Mouse (Mus musculus): ENCODE data around the gene Vmn2r31. TPM values are rescaled to one million over a fixed set of nuclear protein-coding genes. Genes with fewer than 3 reads are reported as not detected.
"Not testable (repeated sequence)": the region's sequence is repeated elsewhere in the genome, so short reads cannot be mapped to it uniquely, and the experiment has no call there.

Gene Vmn2r31
- polyA plus RNA-seq (2016; fragmentation: Nextera tagmentation; extraction: Ambion mirVana) = 0.03 TPM in 1 of 2 replicates, not detected in the other

- H3K36me3 ChIP-seq; H3K4me2 ChIP-seq (replicated peaks); H3K27ac ChIP-seq; H3K4me3 ChIP-seq; ATAC-seq (ENCODE audit: insufficient number of reproducible peaks, insufficient read depth, low FRiP score, low TSS enrichment); H3K27me3 ChIP-seq; H3K9ac ChIP-seq; H3K4me1 ChIP-seq; H3K9me3 ChIP-seq: not testable (repeated sequence)
Observed at GRCm38 (mm10) chr7:7399603-7400002, at the start of gene Vmn2r31. Gene Vmn2r31, minus strand, starts transcription at chr7:7399703.

GRCm38 (mm10) chr7:7374431-7374830 lies 25.1 kb downstream of the Vmn2r31 start, which contains the start of gene Gm45783:
Gene Gm45783, minus strand, starts transcription at chr7:7374573.
- not testable (repeated sequence) for H3K4me2 ChIP-seq (replicated peaks)

GRCm38 (mm10) chr7:7337509-7337908 lies 62.0 kb downstream of the Vmn2r31 start, which contains the start of gene Vmn2r30:
Gene Vmn2r30, minus strand, starts transcription at chr7:7337609.
- not testable (repeated sequence) for ATAC-seq (ENCODE audit: insufficient number of reproducible peaks, insufficient read depth, low FRiP score, low TSS enrichment); H3K4me1 ChIP-seq; H3K27me3 ChIP-seq; H3K9ac ChIP-seq; H3K4me2 ChIP-seq (replicated peaks); H3K4me3 ChIP-seq; H3K27ac ChIP-seq; H3K36me3 ChIP-seq; H3K9me3 ChIP-seq
- no CpG with 5 or more reads among the region's 1 CpGs for WGBS

More at GRCm38 (mm10) chr7:7374431-7374830, 25.1 kb downstream of the Vmn2r31 start, which contains the start of gene Gm45783:
- not testable (repeated sequence) for ATAC-seq (ENCODE audit: insufficient number of reproducible peaks, insufficient read depth, low FRiP score, low TSS enrichment); H3K27ac ChIP-seq; H3K27me3 ChIP-seq; H3K4me1 ChIP-seq; H3K4me3 ChIP-seq; H3K9me3 ChIP-seq; H3K9ac ChIP-seq; H3K36me3 ChIP-seq
- 53% methylated on average over 12 of the region's 12 CpGs for WGBS

Other genes with a start within 250 kb of the Vmn2r31 start
- 3.0 and 3.3 TPM in 2 replicates for gene Zfp418, start 228.4 kb downstream of the Vmn2r31 start, polyA plus RNA-seq (2016; fragmentation: Nextera tagmentation; extraction: Ambion mirVana)
- 9.6 and 10.2 TPM in 2 replicates for gene Zfp772, start 189.7 kb downstream of the Vmn2r31 start, polyA plus RNA-seq (2016; fragmentation: Nextera tagmentation; extraction: Ambion mirVana)
- gene Vmn2r29, start 152.4 kb downstream of the Vmn2r31 start, polyA plus RNA-seq (2016; fragmentation: Nextera tagmentation; extraction: Ambion mirVana) = 0.75 and 1.9 TPM in 2 replicates
- 5.5 and 5.6 TPM in 2 replicates for gene Gm45844, start 121.4 kb downstream of the Vmn2r31 start, polyA plus RNA-seq (2016; fragmentation: Nextera tagmentation; extraction: Ambion mirVana)
- gene Clcn4, start 98.9 kb downstream of the Vmn2r31 start, polyA plus RNA-seq (2016; fragmentation: Nextera tagmentation; extraction: Ambion mirVana) = 51.7 and 51.9 TPM in 2 replicates
- not detected in 2 replicates for gene Vmn2r30, start 62.1 kb downstream of the Vmn2r31 start, polyA plus RNA-seq (2016; fragmentation: Nextera tagmentation; extraction: Ambion mirVana)
- not detected in 2 replicates for gene Gm45783, start 25.1 kb downstream of the Vmn2r31 start, polyA plus RNA-seq (2016; fragmentation: Nextera tagmentation; extraction: Ambion mirVana)
- not detected in 2 replicates for gene Vmn2r32, start 80.3 kb upstream of the Vmn2r31 start, polyA plus RNA-seq (2016; fragmentation: Nextera tagmentation; extraction: Ambion mirVana)
- gene Vmn2r33, start 167.1 kb upstream of the Vmn2r31 start, polyA plus RNA-seq (2016; fragmentation: Nextera tagmentation; extraction: Ambion mirVana) = not detected in 2 replicates

All from embryonic facial prominence, embryonic 12.5 days (tissue).